In genomic region chr13:115911524-115912459, GRCm38 (mm10) we compare ENCODE assay signal across 30 mouse cellular contexts.
DNase-seq lines count a peak whose midpoint lies in the region; ATAC-seq lines count a peak whose summit lies in the region.
"Had no signal": no experiment of that assay in that cellular context is flagged by ENCODE, and none has a peak within 500 bp of the region (broad histone marks: within the 10 kb centered on the region; RNA-seq: fewer than 3 reads in every experiment).

No protein-coding gene starts in this region.

- no peak overlapping the region for H3K4me2 ChIP-seq in forebrain, embryonic 11.5 days (ENCODE audit: low read depth, low read length, severe bottlenecking)
- H3K4me2 ChIP-seq in midbrain, embryonic 13.5 days (replicated peaks) = no peak overlapping the region
- H3K4me2 ChIP-seq in midbrain, embryonic 11.5 days = no peak overlapping the region
- no peak overlapping the region; the same call in 1 of the 2 replicates for H3K4me2 ChIP-seq in forebrain, embryonic 16.5 days (ENCODE audit: low read length)
- H3K4me2 ChIP-seq: embryonic facial prominence, embryonic 13.5 days; heart, embryonic 11.5 days; limb, embryonic 15.5 days; neural tube, embryonic 15.5 days had no signal

- H3K27ac ChIP-seq in forebrain, embryonic 11.5 days (ENCODE audit: low read depth, low read length) = no peak overlapping the region
- H3K27ac ChIP-seq in forebrain, embryonic 10.5 days = no peak overlapping the region
- H3K27ac ChIP-seq in midbrain, embryonic 13.5 days = no peak overlapping the region
- no peak overlapping the region for H3K27ac ChIP-seq in midbrain, embryonic 11.5 days (ENCODE audit: low read depth, low read length)
- no peak overlapping the region for H3K27ac ChIP-seq in forebrain, embryonic 16.5 days (ENCODE audit: low read length)
- H3K27ac ChIP-seq: embryonic facial prominence, embryonic 13.5 days; kidney, postnatal 0 days; limb, embryonic 10.5 days; limb, embryonic 15.5 days; liver, embryonic 14.5 days; macrophage; neural tube, embryonic 15.5 days; stomach, postnatal 0 days had no signal

- DNase-seq in forebrain, embryonic 11.5 days (ENCODE audit: low spot score) = no peak
- DNase-seq in forebrain, embryonic 10.5 days (ENCODE audit: extremely low spot score, low spot score) = no peak
- DNase-seq in midbrain, embryonic 11.5 days (ENCODE audit: low spot score, missing footprints) = no peak
- DNase-seq in retina, embryonic 14.5 days (ENCODE audit: low spot score) = peak; percentile 27
- no peak for DNase-seq in right cerebral cortex, adult 18-20 months
- DNase-seq in left cerebral cortex, adult 9 months (ENCODE audit: low spot score in 2 of 2) = no peak
- DNase-seq: adrenal gland, adult 8-10 months; cerebellum, adult 11 months; cerebellum, adult 9-11 months; gastrocnemius, postnatal 14 days; heart, postnatal 4 days; kidney, adult 2 months; kidney, postnatal 4 days; lung, adult 2 months; lung, postnatal 10 days; right cerebral cortex, postnatal 4 days; thymus, adult 18-20 months; thymus, postnatal 25 days had no signal

- no peaks in the 10 kb centered on the region for H3K27me3 ChIP-seq in forebrain, embryonic 11.5 days (ENCODE audit: control insufficient read depth, insufficient read depth, low read length)
- no peaks in the 10 kb centered on the region for H3K27me3 ChIP-seq in forebrain, embryonic 10.5 days (ENCODE audit: poor library complexity, severe bottlenecking)
- H3K27me3 ChIP-seq in midbrain, embryonic 13.5 days = no peaks in the 10 kb centered on the region
- no peaks in the 10 kb centered on the region for H3K27me3 ChIP-seq in midbrain, embryonic 11.5 days (ENCODE audit: control insufficient read depth, insufficient read depth, low read length)
- 0 out of 2 replicates have a peak, but pooled peaks cover 3% of the 10 kb centered on the region for H3K27me3 ChIP-seq in forebrain, embryonic 16.5 days (replicated peaks; ENCODE audit: control insufficient read depth, insufficient read depth, low read length)
- H3K27me3 ChIP-seq: CH12.LX; embryonic facial prominence, embryonic 13.5 days; limb, embryonic 15.5 days; neural tube, embryonic 15.5 days had no signal

- no peaks in the 10 kb centered on the region for H3K4me1 ChIP-seq in forebrain, embryonic 11.5 days (replicated peaks; ENCODE audit: control insufficient read depth, insufficient read depth, low read length)
- peaks cover 17% of the 10 kb centered on the region for H3K4me1 ChIP-seq in forebrain, embryonic 10.5 days
- peaks cover 3% of the 10 kb centered on the region; the same call in 1 of the 2 replicates for H3K4me1 ChIP-seq in midbrain, embryonic 13.5 days (replicated peaks)
- H3K4me1 ChIP-seq in midbrain, embryonic 11.5 days (ENCODE audit: control insufficient read depth, insufficient read depth, low read length) = no peaks in the 10 kb centered on the region
- peaks cover 6% of the 10 kb centered on the region for H3K4me1 ChIP-seq in forebrain, embryonic 16.5 days (replicated peaks; ENCODE audit: control insufficient read depth, insufficient read depth, low read length)
- H3K4me1 ChIP-seq: embryonic facial prominence, embryonic 13.5 days; limb, embryonic 10.5 days; limb, embryonic 15.5 days; neural tube, embryonic 15.5 days had no signal

- no peak overlapping the region for H3K4me3 ChIP-seq in forebrain, embryonic 11.5 days (ENCODE audit: low read depth, low read length)
- H3K4me3 ChIP-seq in forebrain, embryonic 10.5 days = no peak overlapping the region
- H3K4me3 ChIP-seq in midbrain, embryonic 13.5 days (replicated peaks) = no peak overlapping the region
- no peak overlapping the region for H3K4me3 ChIP-seq in midbrain, embryonic 11.5 days (ENCODE audit: low read depth, low read length)
- no peak overlapping the region for H3K4me3 ChIP-seq in forebrain, embryonic 16.5 days (replicated peaks; ENCODE audit: low read length)
- H3K4me3 ChIP-seq: embryonic facial prominence, embryonic 13.5 days; limb, embryonic 10.5 days; limb, embryonic 15.5 days; neural tube, embryonic 15.5 days had no signal

- no peaks in the 10 kb centered on the region for H3K36me3 ChIP-seq in forebrain, embryonic 11.5 days (ENCODE audit: control insufficient read depth, insufficient read depth, low read length)
- H3K36me3 ChIP-seq in forebrain, embryonic 10.5 days (replicated peaks) = no peaks in the 10 kb centered on the region
- no peaks in the 10 kb centered on the region for H3K36me3 ChIP-seq in midbrain, embryonic 13.5 days
- H3K36me3 ChIP-seq in midbrain, embryonic 11.5 days (ENCODE audit: control insufficient read depth, insufficient read depth, low read length) = no peaks in the 10 kb centered on the region
- no peaks in the 10 kb centered on the region for H3K36me3 ChIP-seq in forebrain, embryonic 16.5 days (ENCODE audit: control insufficient read depth, insufficient read depth)
- H3K36me3 ChIP-seq: embryonic facial prominence, embryonic 13.5 days; limb, embryonic 10.5 days; limb, embryonic 15.5 days; neural tube, embryonic 15.5 days had no signal

- no peak overlapping the region for H3K9ac ChIP-seq in forebrain, embryonic 11.5 days (ENCODE audit: low read length)
- no peak overlapping the region for H3K9ac ChIP-seq in midbrain, embryonic 13.5 days (replicated peaks)
- H3K9ac ChIP-seq in midbrain, embryonic 11.5 days (ENCODE audit: low read length) = no peak overlapping the region
- no peak overlapping the region for H3K9ac ChIP-seq in forebrain, embryonic 16.5 days (replicated peaks; ENCODE audit: low read depth, low read length)
- H3K9ac ChIP-seq: embryonic facial prominence, embryonic 13.5 days; limb, embryonic 15.5 days; liver, embryonic 14.5 days; neural tube, embryonic 15.5 days had no signal

- 31% methylated on average over 6 of the region's 6 CpGs for WGBS in forebrain, embryonic 11.5 days
- WGBS in forebrain, embryonic 10.5 days = 60% methylated on average over 6 of the region's 6 CpGs
- WGBS in midbrain, embryonic 13.5 days = 60% methylated on average over 6 of the region's 6 CpGs
- 75% methylated on average over 6 of the region's 6 CpGs for WGBS in midbrain, embryonic 11.5 days
- 8% methylated on average over 6 of the region's 6 CpGs for WGBS in forebrain, embryonic 16.5 days

- no peaks in the 10 kb centered on the region for H3K9me3 ChIP-seq in forebrain, embryonic 11.5 days (ENCODE audit: control insufficient read depth, low read length)
- H3K9me3 ChIP-seq in forebrain, embryonic 10.5 days = no peaks in the 10 kb centered on the region
- no peaks in the 10 kb centered on the region for H3K9me3 ChIP-seq in midbrain, embryonic 13.5 days
- H3K9me3 ChIP-seq in midbrain, embryonic 11.5 days (ENCODE audit: control insufficient read depth, low read length) = no peaks in the 10 kb centered on the region
- no peaks in the 10 kb centered on the region for H3K9me3 ChIP-seq in forebrain, embryonic 16.5 days (ENCODE audit: control insufficient read depth, low read length)
- H3K9me3 ChIP-seq: embryonic facial prominence, embryonic 13.5 days; limb, embryonic 10.5 days; limb, embryonic 15.5 days; neural tube, embryonic 15.5 days had no signal

- ATAC-seq in forebrain, embryonic 11.5 days (replicated peaks; ENCODE audit: low FRiP score) = peak; percentile 51
- peak; percentile 34; the same call in 1 of the 2 replicates for ATAC-seq in midbrain, embryonic 13.5 days
- no peak for ATAC-seq in midbrain, embryonic 11.5 days (ENCODE audit: low FRiP score)
- ATAC-seq in forebrain, embryonic 16.5 days = peak; percentile 82
